Comparison of ENCODE assay signal across 8 mouse cellular contexts in genomic region chr3:137864124-137864987, GRCm38 (mm10). TPM values are rescaled to one million over a fixed set of nuclear protein-coding genes. Genes with fewer than 3 reads are reported as not detected.
DNase-seq lines count a peak whose midpoint lies in the region; ATAC-seq and TF ChIP-seq lines count a peak whose summit lies in the region.

Gene H2afz (plus strand): TSS chr3:137864487.

- peak within 1 kb of the TSS; percentile 99 for H3K9ac ChIP-seq in ES-Bruce4 (ENCODE audit: low read depth, poor library complexity, severe bottlenecking)
- H3K9ac ChIP-seq in forebrain, embryonic 14.5 days (ENCODE audit: low read length) = peak within 1 kb of the TSS; percentile 95
- H3K9ac ChIP-seq in neural tube, embryonic 15.5 days (replicated peaks) = peak within 1 kb of the TSS; percentile 73

- WGBS in forebrain, embryonic 14.5 days = under 1% methylated on average over 100 of the region's 115 CpGs
- under 1% methylated on average over 65 of the region's 115 CpGs for WGBS in neural tube, embryonic 15.5 days

- DNase-seq in forebrain, embryonic 14.5 days (ENCODE audit: low spot score) = peak; percentile 99
- peak; percentile 98 for DNase-seq in heart, postnatal 14 days
- peak; percentile 98 for DNase-seq in layer of hippocampus, adult 11-12 months (ENCODE audit: low spot score)
- DNase-seq in lung, adult 18-20 months = peak; percentile 98
- peak; percentile 99 for DNase-seq in testis, postnatal 14 days (ENCODE audit: low spot score)

- peak within 1 kb of the TSS; percentile 91 for H3K27ac ChIP-seq in ES-Bruce4 (ENCODE audit: insufficient read depth, low read length)
- peak within 1 kb of the TSS; percentile 97 for H3K27ac ChIP-seq in forebrain, embryonic 14.5 days (ENCODE audit: low read depth, low read length)
- peak within 1 kb of the TSS; percentile 97 for H3K27ac ChIP-seq in neural tube, embryonic 15.5 days (replicated peaks)

- peak; percentile 90 for TF ChIP-seq POLR2A in ES-Bruce4 (IDR thresholded peaks at IDR 0.05; ENCODE audit: insufficient read depth, low read length)

- ATAC-seq in cerebellum, adult (ENCODE audit: insufficient number of reproducible peaks, low FRiP score, low TSS enrichment) = peak; percentile 89
- peak; percentile 93 for ATAC-seq in forebrain, embryonic 14.5 days
- peak; percentile 95 for ATAC-seq in neural tube, embryonic 15.5 days (ENCODE audit: low FRiP score)

- no peaks in the 10 kb centered on the region for H3K4me1 ChIP-seq in ES-Bruce4 (ENCODE audit: control insufficient read depth, insufficient read depth, low read length)
- peaks cover 6% of the 10 kb centered on the region for H3K4me1 ChIP-seq in forebrain, embryonic 14.5 days (ENCODE audit: control insufficient read depth, insufficient read depth, low read length)
- peaks cover 27% of the 10 kb centered on the region for H3K4me1 ChIP-seq in neural tube, embryonic 15.5 days

- H3K4me2 ChIP-seq in forebrain, embryonic 14.5 days (ENCODE audit: low read length) = peak within 1 kb of the TSS; percentile 61
- peak within 1 kb of the TSS; percentile 64 for H3K4me2 ChIP-seq in neural tube, embryonic 15.5 days

- peak; percentile 75; the same call in 1 of the 2 replicates for TF ChIP-seq EP300 in ES-Bruce4 (IDR thresholded peaks at IDR 0.05; ENCODE audit: insufficient read depth, low read depth, low read length)

- peaks cover 15% of the 10 kb centered on the region for H3K36me3 ChIP-seq in ES-Bruce4 (ENCODE audit: control insufficient read depth, insufficient read depth, low read length, poor library complexity, severe bottlenecking)
- H3K36me3 ChIP-seq in forebrain, embryonic 14.5 days (ENCODE audit: control insufficient read depth, insufficient read depth, low read length) = peaks cover 11% of the 10 kb centered on the region; the same call in 1 of the 2 replicates
- H3K36me3 ChIP-seq in neural tube, embryonic 15.5 days = no peaks in the 10 kb centered on the region

- peak within 1 kb of the TSS; percentile 97 for H3K4me3 ChIP-seq in ES-Bruce4 (ENCODE audit: low read depth, low read length)
- peak within 1 kb of the TSS; percentile 84 for H3K4me3 ChIP-seq in forebrain, embryonic 14.5 days (ENCODE audit: low read depth, low read length)
- H3K4me3 ChIP-seq in neural tube, embryonic 15.5 days (replicated peaks) = peak within 1 kb of the TSS; percentile 80

- H3K9me3 ChIP-seq in ES-Bruce4 (replicated peaks; ENCODE audit: control insufficient read depth, insufficient read depth, low read length, poor library complexity, severe bottlenecking) = no peaks in the 10 kb centered on the region
- H3K9me3 ChIP-seq in forebrain, embryonic 14.5 days (replicated peaks; ENCODE audit: control insufficient read depth, low read length) = no peaks in the 10 kb centered on the region
- H3K9me3 ChIP-seq in neural tube, embryonic 15.5 days (replicated peaks) = no peaks in the 10 kb centered on the region

- intact Hi-C loops in heart, postnatal 14 days (cut with DNase I) = loop anchor here (2.0 kb wide), 2 partner anchors 54 to 280 kb away; partner anchors contain the start of genes Lamtor3 and Mttp

- no peaks in the 10 kb centered on the region for H3K27me3 ChIP-seq in ES-Bruce4 (ENCODE audit: control insufficient read depth, insufficient read depth, low read length, poor library complexity, severe bottlenecking)
- no peaks in the 10 kb centered on the region for H3K27me3 ChIP-seq in forebrain, embryonic 14.5 days (replicated peaks; ENCODE audit: control insufficient read depth, insufficient read depth, low read length)
- H3K27me3 ChIP-seq in neural tube, embryonic 15.5 days (replicated peaks) = no peaks in the 10 kb centered on the region

- no peak for TF ChIP-seq CTCF in ES-Bruce4 (IDR thresholded peaks at IDR 0.05; ENCODE audit: low read depth, low read length)

RNA-seq across cellular contexts. Expression of gene H2afz, which starts in this region (rescaled TPM):
- polyA plus RNA-seq in ES-Bruce4 (2011; ENCODE audit: insufficient read depth, insufficient read length, low read depth, missing spikeins) = 629 and 682 TPM in 2 replicates
- polyA plus RNA-seq in forebrain, embryonic 14.5 days (2014; fragmentation: Nextera tagmentation; extraction: Ambion mirVana) = 1,646 and 1,983 TPM in 2 replicates
- total RNA-seq in heart, postnatal 14 days (2021) = 10 to 100 TPM; 80.2 to 99.5 TPM
- 714 and 880 TPM in 2 replicates for polyA plus RNA-seq in neural tube, embryonic 15.5 days (2015; fragmentation: Nextera tagmentation; extraction: Ambion mirVana)

Comparison
In these comparisons a context has a peak if more than half of its experiments do, and no peak if none do; other contexts are left out.
1. Peak in every context shown above with its lines: DNase-seq, ATAC-seq, H3K4me3 ChIP-seq and H3K27ac ChIP-seq.